Mouse (Mus musculus): ENCODE results near the gene Stpg3. TPM values are rescaled to one million over a fixed set of nuclear protein-coding genes. Genes with fewer than 3 reads are reported as not detected.

The Stpg3 gene
- polyA plus RNA-seq, 1 experiment from 2014 or later: not detected

DNA sequence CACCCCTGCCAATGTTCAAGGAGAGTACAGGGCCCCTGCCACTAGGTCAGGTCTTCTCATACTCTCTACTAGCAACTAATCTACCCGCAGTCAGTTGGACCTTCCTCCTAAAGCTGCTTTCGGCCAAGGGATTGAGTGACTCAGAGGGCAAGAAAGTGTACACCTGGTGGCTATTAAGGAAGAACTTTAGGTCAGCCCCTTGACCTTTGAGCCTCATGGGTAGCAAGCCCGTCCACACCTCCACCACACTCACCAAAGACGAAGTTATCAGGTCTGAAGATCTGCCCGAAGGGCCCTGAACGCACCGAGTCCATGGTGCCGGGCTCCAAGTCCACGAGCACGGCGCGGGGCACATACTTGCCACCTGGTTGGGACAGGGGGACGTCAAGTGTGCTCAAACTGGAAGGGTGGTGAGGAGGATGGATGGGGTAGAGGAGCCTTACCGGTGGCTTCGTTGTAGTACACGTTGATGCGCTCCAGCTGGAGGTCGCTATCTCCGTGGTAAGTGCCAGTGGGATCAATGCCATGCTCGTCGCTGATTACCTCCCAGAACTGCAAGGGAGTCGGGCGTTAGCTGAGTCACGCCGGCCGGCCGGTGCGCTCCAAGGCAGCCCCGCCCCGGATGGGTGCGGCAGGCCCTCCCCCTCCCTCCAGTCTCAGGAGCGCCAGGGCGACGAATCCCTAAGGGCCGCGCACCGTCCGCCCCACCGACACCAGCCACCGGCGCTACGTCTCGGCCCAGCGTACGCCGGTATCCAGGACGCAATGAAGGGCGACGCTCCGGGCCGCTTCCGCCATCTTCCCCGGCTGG lies 9.4 kb upstream of the Stpg3 start:
- ATAC-seq (ENCODE audit: low FRiP score) (peak; percentile 19), DNase-seq (ENCODE audit: low spot score) (no peak)
- H3K4me1 ChIP-seq (replicated peaks; ENCODE audit: control insufficient read depth, insufficient read depth, low read length): peaks cover 17% of the 10 kb centered on the region
- peak overlapping the region; percentile 86 for H3K4me2 ChIP-seq (replicated peaks)
- peak overlapping the region; percentile 87 for H3K9ac ChIP-seq
- no peaks in the 10 kb centered on the region for H3K27me3 ChIP-seq (ENCODE audit: control insufficient read depth, insufficient read depth, low read length)
- 3% methylated on average over 53 of the region's 53 CpGs for WGBS
- H3K36me3 ChIP-seq (replicated peaks; ENCODE audit: control insufficient read depth, insufficient read depth): peaks cover 9% of the 10 kb centered on the region
- H3K9me3 ChIP-seq (ENCODE audit: control insufficient read depth, low read length): no peaks in the 10 kb centered on the region
- H3K27ac ChIP-seq: peak overlapping the region; percentile 89
- H3K4me3 ChIP-seq (replicated peaks; ENCODE audit: low read length): peak overlapping the region; percentile 89

DNA sequence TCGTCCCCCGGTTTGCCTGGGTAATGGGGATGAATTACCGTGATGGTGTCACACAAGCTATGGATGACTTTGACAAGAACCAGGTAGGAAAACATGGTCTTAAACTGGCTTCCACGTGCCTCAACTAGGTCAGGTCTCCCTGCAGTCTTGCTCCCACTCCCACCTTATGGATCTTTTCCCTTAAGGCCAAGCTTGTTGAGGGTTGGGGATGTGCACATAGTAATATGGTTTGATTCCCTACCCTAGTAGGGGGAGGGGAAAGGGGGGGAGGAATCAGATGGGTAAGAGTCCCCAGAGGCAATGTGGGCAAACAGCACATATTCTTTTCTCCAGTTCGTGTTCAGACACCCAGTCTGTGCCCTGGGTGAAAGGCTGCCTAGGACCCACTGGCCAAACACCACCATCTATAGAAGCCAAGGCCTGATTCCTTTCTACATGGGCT lies 6.9 kb upstream of the Stpg3 start:
- no peak overlapping the region for H3K4me2 ChIP-seq (replicated peaks)
- no peak overlapping the region for H3K9ac ChIP-seq
- H3K27ac ChIP-seq: no peak overlapping the region
- no peaks in the 10 kb centered on the region for H3K9me3 ChIP-seq (ENCODE audit: control insufficient read depth, low read length)
- peaks cover 15% of the 10 kb centered on the region for H3K4me1 ChIP-seq (replicated peaks; ENCODE audit: control insufficient read depth, insufficient read depth, low read length)
- no peak overlapping the region for H3K4me3 ChIP-seq (replicated peaks; ENCODE audit: low read length)
- DNase-seq (ENCODE audit: low spot score) (no peak), ATAC-seq (ENCODE audit: low FRiP score) (no peak)
- no peaks in the 10 kb centered on the region for H3K27me3 ChIP-seq (ENCODE audit: control insufficient read depth, insufficient read depth, low read length)
- WGBS: 78% methylated on average over 5 of the region's 5 CpGs
- H3K36me3 ChIP-seq (replicated peaks; ENCODE audit: control insufficient read depth, insufficient read depth): peaks cover 9% of the 10 kb centered on the region

DNA sequence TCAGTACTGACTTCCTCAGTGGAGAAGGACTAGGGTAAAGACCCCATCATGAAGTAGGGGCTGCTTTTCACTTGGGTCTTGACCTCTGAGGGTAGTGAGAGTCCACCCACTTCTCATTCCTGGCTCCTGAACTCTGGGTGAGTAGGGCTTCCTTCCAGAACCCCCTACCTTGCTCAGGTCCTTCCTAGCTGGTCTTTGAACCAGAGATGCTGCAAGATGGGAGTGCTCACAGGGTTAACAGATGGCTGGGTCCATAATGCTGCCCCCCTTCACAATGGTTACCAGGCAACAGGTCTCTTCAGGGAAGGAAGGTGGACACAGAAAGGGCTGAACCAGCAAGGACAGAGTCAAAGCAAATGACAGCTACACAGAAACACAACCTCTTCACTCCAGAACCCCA lies 4.0 kb upstream of the Stpg3 start, which contains the start of gene Fam166a:
Gene Fam166a, plus strand, starts transcription at position 301 of the 400 bp plus-strand sequence.
- no peak for ATAC-seq (ENCODE audit: low FRiP score)
- H3K9me3 ChIP-seq (ENCODE audit: control insufficient read depth, low read length): no peaks in the 10 kb centered on the region
- no peak within 1 kb of the TSS for H3K4me3 ChIP-seq (replicated peaks; ENCODE audit: low read length)

DNA sequence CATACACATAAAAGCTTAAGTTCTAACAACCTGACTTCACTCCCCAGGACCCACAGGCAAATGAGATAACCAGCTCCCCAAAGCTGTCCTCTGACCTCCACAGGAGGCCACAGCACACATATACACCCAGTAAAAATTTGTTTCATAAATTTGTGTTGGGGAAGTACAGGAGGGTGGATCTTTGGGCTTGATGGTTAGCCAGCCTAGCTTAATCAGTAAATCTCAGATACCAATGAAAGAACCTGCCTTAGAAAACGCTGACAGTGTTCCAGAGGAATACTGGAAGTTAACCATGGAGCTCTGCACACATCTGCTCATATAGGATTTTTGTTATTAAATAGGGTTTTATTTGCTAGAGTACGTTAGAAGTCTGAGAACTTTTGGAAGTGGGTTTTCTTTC lies 3.2 kb upstream of the Stpg3 start:
- H3K36me3 ChIP-seq (replicated peaks; ENCODE audit: control insufficient read depth, insufficient read depth): peaks cover 9% of the 10 kb centered on the region
- no peak overlapping the region for H3K9ac ChIP-seq
- no peaks in the 10 kb centered on the region for H3K4me1 ChIP-seq (replicated peaks; ENCODE audit: control insufficient read depth, insufficient read depth, low read length)
- no peak overlapping the region for H3K4me3 ChIP-seq (replicated peaks; ENCODE audit: low read length)
- no peak overlapping the region for H3K27ac ChIP-seq
- ATAC-seq (ENCODE audit: low FRiP score): no peak
- no peaks in the 10 kb centered on the region for H3K27me3 ChIP-seq (ENCODE audit: control insufficient read depth, insufficient read depth, low read length)
- H3K4me2 ChIP-seq (replicated peaks): no peak overlapping the region
- WGBS: 62% methylated on average over 2 of the region's 2 CpGs
- H3K9me3 ChIP-seq (ENCODE audit: control insufficient read depth, low read length): no peaks in the 10 kb centered on the region
- DNase-seq (ENCODE audit: low spot score): no peak

More for the DNA sequence above, 4.0 kb upstream of the Stpg3 start, which contains the start of gene Fam166a:
- peaks cover 4% of the 10 kb centered on the region for H3K4me1 ChIP-seq (replicated peaks; ENCODE audit: control insufficient read depth, insufficient read depth, low read length)
- H3K27ac ChIP-seq: no peak within 1 kb of the TSS
- no peak within 1 kb of the TSS for H3K9ac ChIP-seq
- no peaks in the 10 kb centered on the region for H3K27me3 ChIP-seq (ENCODE audit: control insufficient read depth, insufficient read depth, low read length)
- peaks cover 9% of the 10 kb centered on the region for H3K36me3 ChIP-seq (replicated peaks; ENCODE audit: control insufficient read depth, insufficient read depth)
- no peak for DNase-seq (ENCODE audit: low spot score)
- no peak within 1 kb of the TSS for H3K4me2 ChIP-seq (replicated peaks)

DNA sequence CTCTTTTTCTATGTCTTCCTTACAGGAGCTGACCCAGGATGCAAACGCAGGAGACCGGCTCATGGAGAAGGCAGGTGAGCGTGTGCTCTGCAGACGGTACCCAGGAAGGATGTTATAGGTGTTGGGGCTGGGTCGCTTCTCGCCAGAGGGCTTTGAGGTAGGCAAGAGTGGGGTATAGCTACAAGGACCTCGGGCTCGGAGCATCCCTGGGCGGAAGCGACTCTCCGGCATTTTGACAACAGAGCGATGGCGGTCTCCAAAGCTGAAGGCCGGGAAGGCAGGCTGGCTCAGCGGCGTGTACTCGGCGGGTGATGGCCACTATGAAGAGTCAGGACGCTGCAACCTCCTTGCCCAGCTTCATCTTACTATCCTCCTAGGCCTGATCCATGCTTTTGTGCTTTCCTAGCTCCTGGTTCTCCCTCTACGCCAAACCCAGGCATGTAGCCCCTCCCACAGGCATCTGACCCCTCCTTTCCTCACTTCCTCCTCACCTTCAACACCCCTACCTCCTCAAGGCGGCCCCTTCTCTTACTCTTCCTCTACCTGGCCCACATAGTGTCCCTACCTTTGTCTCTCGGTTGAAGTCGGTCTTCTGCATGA lies 1.1 kb downstream of the Stpg3 start:
- DNase-seq (ENCODE audit: low spot score): no peak
- H3K27me3 ChIP-seq (ENCODE audit: control insufficient read depth, insufficient read depth, low read length): no peaks in the 10 kb centered on the region
- H3K27ac ChIP-seq: no peak overlapping the region
- H3K9ac ChIP-seq: no peak overlapping the region
- H3K4me3 ChIP-seq (replicated peaks; ENCODE audit: low read length): no peak overlapping the region
- H3K36me3 ChIP-seq (replicated peaks; ENCODE audit: control insufficient read depth, insufficient read depth): peaks cover 9% of the 10 kb centered on the region; the same call in 1 of the 2 replicates
- WGBS: 65% methylated on average over 23 of the region's 23 CpGs
- peaks cover 17% of the 10 kb centered on the region for H3K4me1 ChIP-seq (replicated peaks; ENCODE audit: control insufficient read depth, insufficient read depth, low read length)
- no peak for ATAC-seq (ENCODE audit: low FRiP score)
- H3K4me2 ChIP-seq (replicated peaks): no peak overlapping the region
- H3K9me3 ChIP-seq (ENCODE audit: control insufficient read depth, low read length): no peaks in the 10 kb centered on the region

DNA sequence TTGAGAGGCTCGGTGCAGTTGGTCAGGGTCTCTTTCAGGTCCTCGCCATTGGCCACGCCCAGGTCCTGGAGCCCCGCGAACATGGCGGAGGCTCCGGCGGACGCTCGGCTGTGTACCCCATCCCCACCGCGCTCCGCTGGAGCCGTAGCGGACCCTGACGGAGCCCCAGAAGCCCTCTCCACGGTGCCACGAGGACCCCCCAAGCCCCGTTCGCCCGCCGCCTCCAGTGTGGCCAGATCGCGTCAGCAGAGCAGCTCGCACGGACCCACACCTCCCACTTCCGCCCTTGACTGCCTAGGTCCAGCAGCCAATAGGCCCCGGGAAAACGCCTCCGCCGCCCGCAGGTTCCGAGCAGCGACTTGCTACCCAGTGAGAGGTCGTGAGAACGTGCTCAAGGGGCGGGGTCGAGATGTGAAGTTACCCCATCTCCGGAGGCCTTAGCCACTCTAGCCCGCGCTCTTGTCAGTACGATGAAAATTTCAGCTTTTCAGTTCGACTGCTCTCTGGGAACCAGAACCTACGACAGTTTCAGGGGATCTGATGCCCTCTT lies 3.2 kb downstream of the Stpg3 start, which contains the start of gene Nelfb:
Gene Nelfb, minus strand, starts transcription at position 369 of the 550 bp plus-strand sequence.
- Histone ChIP-seq H3K36me3 (replicated peaks; ENCODE audit: control insufficient read depth, insufficient read depth) (peaks cover 21% of the 10 kb centered on the region), H3K9me3 (ENCODE audit: control insufficient read depth, low read length) (no peaks in the 10 kb centered on the region), H3K27ac (peak within 1 kb of the TSS; percentile 93), H3K4me2 (replicated peaks) (peak within 1 kb of the TSS; percentile 90), H3K4me1 (replicated peaks; ENCODE audit: control insufficient read depth, insufficient read depth, low read length) (peaks cover 17% of the 10 kb centered on the region), H3K27me3 (ENCODE audit: control insufficient read depth, insufficient read depth, low read length) (no peaks in the 10 kb centered on the region), H3K4me3 (replicated peaks; ENCODE audit: low read length) (peak within 1 kb of the TSS; percentile 97), H3K9ac (peak within 1 kb of the TSS; percentile 95)
- ATAC-seq (ENCODE audit: low FRiP score) (peak; percentile 89), DNase-seq (ENCODE audit: low spot score) (peak; percentile 83)
- 0% methylated on average over 44 of the region's 44 CpGs for WGBS

DNA sequence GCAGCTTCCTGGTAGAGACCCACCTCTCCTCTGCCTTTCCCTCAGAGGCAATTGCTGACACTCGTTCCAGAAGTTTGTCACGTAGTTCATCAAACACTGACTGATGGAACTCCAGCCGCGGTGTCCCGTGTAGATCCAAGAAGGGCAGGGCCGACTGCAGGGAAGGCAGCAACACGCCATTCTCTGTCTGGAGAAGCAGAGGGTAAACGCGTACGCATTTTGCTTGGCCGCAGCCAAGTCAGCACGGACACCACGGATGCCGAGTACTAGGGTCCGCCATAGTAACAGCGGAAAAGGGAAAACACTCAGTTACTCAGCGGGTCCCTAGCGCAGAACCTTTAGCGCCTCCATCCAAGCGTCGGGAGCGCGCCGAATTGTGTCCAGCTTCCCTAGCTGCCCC lies 3.8 kb downstream of the Stpg3 start:
- Histone ChIP-seq H3K4me3 (replicated peaks; ENCODE audit: low read length) (peak overlapping the region; percentile 97), H3K27ac (peak overlapping the region; percentile 93), H3K36me3 (replicated peaks; ENCODE audit: control insufficient read depth, insufficient read depth) (peaks cover 26% of the 10 kb centered on the region), H3K9ac (peak overlapping the region; percentile 95), H3K4me2 (replicated peaks) (peak overlapping the region; percentile 90), H3K9me3 (ENCODE audit: control insufficient read depth, low read length) (no peaks in the 10 kb centered on the region), H3K27me3 (ENCODE audit: control insufficient read depth, insufficient read depth, low read length) (no peaks in the 10 kb centered on the region), H3K4me1 (replicated peaks; ENCODE audit: control insufficient read depth, insufficient read depth, low read length) (peaks cover 17% of the 10 kb centered on the region)
- DNase-seq (ENCODE audit: low spot score) (no peak), ATAC-seq (ENCODE audit: low FRiP score) (no peak; the same call in 1 of the 2 replicates)
- under 1% methylated on average over 24 of the region's 24 CpGs for WGBS

DNA sequence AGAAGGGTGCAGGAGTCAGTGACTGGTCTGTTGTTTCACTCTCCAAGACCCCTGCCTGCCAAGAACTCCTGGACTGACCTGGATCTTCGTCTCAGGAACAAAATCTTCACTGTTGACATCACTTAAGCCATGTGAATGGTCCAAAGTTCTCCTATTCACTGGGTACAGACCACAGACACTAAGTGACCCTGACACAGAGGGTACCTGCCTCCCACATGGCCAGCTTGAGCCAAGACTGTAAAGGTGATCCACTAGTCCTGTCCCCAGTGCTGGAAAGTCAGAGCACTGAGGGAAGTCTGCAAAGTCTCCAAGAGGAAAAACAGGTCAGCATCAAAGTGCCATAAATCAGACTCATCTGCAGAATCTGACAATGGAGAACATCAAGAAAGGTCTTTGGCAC lies 6.8 kb downstream of the Stpg3 start:
- Histone ChIP-seq H3K36me3 (replicated peaks; ENCODE audit: control insufficient read depth, insufficient read depth) (peaks cover 57% of the 10 kb centered on the region), H3K9me3 (ENCODE audit: control insufficient read depth, low read length) (no peaks in the 10 kb centered on the region), H3K4me1 (replicated peaks; ENCODE audit: control insufficient read depth, insufficient read depth, low read length) (peaks cover 17% of the 10 kb centered on the region), H3K27ac (no peak overlapping the region), H3K27me3 (ENCODE audit: control insufficient read depth, insufficient read depth, low read length) (no peaks in the 10 kb centered on the region), H3K4me3 (replicated peaks; ENCODE audit: low read length) (no peak overlapping the region), H3K4me2 (replicated peaks) (no peak overlapping the region), H3K9ac (no peak overlapping the region)
- WGBS: 83% methylated on average over 1 of the region's 1 CpGs
- no peak for DNase-seq (ENCODE audit: low spot score)
- no peak for ATAC-seq (ENCODE audit: low FRiP score)

DNA sequence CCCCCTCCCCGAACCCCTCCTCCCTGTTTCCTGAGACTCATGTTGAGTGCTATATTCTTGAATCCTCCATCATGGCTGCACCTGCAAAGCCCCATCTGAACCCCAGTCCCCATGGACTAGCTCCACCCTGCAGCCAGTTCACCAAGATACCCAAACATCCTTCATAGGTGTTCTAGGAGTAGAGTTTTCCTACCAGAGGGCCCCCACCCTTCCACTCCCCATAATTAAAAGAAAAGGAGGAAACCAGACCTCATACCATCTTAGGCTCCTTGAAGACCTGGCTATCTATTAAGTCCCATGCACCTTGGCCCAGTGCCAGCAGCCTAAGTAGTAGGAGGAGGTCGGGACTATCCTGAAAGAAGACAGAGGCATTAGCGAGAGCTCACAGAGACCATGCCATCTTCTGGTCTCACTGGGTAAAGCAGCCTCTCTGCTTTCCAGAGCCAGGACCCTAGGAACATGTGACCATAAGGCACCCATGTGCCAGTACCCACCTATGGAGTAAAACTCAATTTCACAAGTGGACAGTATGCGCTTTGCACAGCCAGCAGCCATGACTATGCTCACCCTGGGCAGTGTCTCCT lies 10.7 kb downstream of the Stpg3 start:
- 62% methylated on average over 4 of the region's 4 CpGs for WGBS
- DNase-seq (ENCODE audit: low spot score) (no peak), ATAC-seq (ENCODE audit: low FRiP score) (no peak)
- Histone ChIP-seq H3K36me3 (replicated peaks; ENCODE audit: control insufficient read depth, insufficient read depth) (peaks cover 89% of the 10 kb centered on the region), H3K4me1 (replicated peaks; ENCODE audit: control insufficient read depth, insufficient read depth, low read length) (peaks cover 2% of the 10 kb centered on the region; the same call in 1 of the 2 replicates), H3K4me3 (replicated peaks; ENCODE audit: low read length) (no peak overlapping the region), H3K27me3 (ENCODE audit: control insufficient read depth, insufficient read depth, low read length) (no peaks in the 10 kb centered on the region), H3K9me3 (ENCODE audit: control insufficient read depth, low read length) (no peaks in the 10 kb centered on the region), H3K27ac (no peak overlapping the region), H3K9ac (no peak overlapping the region), H3K4me2 (replicated peaks) (no peak overlapping the region)
